Mouse (Mus musculus) liver, postnatal 0 days (tissue): ENCODE measurements around the gene Ddx50.

Experiments
- CTCF ChIP-seq: sonication (generic); IDR thresholded peaks from 2 replicates; pipeline ENCODE4 v1.5.1; 2016; ENCODE audit warnings: antibody characterized with exemption, low read depth
- EP300 ChIP-seq: IDR thresholded peaks from 2 replicates; pipeline ENCODE4 v1.6.1; 2016; ENCODE audit warnings: antibody characterized with exemption, low read depth, mild to moderate bottlenecking

DNA sequence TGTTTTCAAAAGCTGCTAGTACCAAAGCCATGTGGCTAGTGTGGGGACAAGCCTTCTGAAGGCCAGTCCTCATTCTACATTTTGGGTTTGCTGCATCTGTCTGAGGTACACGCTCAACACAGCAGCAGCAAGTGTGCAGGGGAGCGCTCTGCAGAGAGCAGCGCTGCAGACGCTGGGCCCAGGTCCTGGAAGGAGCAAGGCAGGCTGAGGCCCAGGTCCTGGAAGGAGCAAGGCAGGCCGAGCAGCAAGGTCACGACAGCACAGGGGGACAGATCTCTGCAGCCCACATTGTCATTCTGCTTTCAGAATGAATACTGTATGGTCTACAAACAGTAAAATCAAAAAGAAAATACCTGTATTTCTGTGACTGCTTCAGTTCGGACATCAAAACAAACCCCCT lies 68.3 kb downstream of the Ddx50 start:
- TF ChIP-seq CTCF (no peak), EP300 (no peak)
